Mouse (Mus musculus): ENCODE results near the gene Rinl.

DNA sequence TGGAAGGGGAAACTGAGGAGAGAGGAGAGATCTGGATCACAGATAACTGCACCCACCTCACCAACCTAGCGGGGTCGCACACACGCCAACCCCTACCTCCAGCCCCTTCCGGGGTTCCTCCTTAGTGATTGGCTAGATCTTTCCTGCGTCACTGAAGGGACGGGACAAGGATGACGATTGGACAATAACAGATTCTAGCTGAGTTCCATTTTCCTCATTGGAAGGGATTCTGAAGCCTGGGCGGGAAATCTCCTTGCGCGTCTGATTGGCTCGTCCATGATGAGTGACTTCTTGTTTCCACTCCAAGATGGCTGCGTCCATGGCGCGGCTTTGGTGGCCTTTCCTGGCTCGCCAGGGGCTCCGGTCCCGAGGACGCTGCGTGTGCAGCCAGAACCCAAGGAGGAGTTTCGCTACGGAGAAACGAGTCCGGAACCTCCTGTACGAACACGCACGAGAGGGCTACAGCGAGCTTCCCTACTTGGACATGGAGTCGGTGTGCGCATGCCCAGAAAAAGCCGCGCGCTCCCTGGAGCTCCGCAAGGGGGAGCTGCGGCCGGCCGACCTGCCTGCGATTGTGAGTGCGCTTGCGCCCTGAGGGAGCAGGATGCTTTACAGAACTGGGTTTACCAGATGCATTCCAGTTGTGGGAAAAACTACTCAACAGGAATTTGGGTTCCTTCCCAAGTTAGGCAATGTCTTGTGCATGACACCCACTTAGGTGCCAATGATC, 46.9 kb upstream of the Rinl start, which contains the start of the genes Mrps12 and Sars2:
- TF ChIP-seq POLR2A (IDR thresholded peaks at IDR 0.05; ENCODE audit: insufficient read depth, low read depth, low read length) (peak; percentile 97), CTCF (IDR thresholded peaks at IDR 0.05) (peak; percentile 99; the same call in 1 of the 2 replicates), EP300 (IDR thresholded peaks at IDR 0.05; ENCODE audit: insufficient read depth, low read depth, low read length) (no peak)

Measured in heart, adult 2 months (tissue).